Mouse (Mus musculus): ENCODE results near the gene Krtap19-9b. TPM values are rescaled to one million over a fixed set of nuclear protein-coding genes. Genes with fewer than 3 reads are reported as not detected.

Gene Krtap19-9b
- not detected for total RNA-seq (2023)

GRCm38 (mm10) chr16:88932165-88932564, at the start of gene Krtap19-9b:
TSS of gene Krtap19-9b (minus strand) at chr16:88932265.

GRCm38 (mm10) chr16:88962773-88963172, 30.7 kb upstream of the Krtap19-9b start, which contains the start of gene Krtap16-3:
TSS of gene Krtap16-3 (minus strand) at chr16:88962873.

GRCm38 (mm10) chr16:88896357-88896756, 35.7 kb downstream of the Krtap19-9b start, which contains the start of gene Krtap19-5:
TSS of gene Krtap19-5 (minus strand) at chr16:88896457.

DNA sequence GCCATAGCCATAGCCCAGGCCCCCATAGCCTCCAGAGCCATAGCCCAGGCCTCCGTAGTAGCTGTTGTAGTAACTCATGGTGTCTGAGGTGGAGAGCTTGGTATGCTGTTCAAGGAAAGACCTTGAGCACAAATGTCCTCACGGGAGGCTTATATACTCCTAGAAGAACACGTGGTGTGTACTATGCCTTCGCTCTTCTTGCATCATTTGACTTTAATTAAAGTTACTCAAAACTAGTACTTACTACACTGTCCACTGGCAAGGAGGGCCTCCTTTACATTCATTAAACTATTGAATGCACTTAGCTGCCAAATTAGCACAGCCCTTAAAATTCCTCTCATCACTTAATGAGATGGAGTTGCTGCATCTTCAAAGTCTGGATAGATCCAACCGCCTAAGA, 47.1 kb downstream of the Krtap19-9b start, which contains the start of gene Krtap19-4:
Gene Krtap19-4 (minus strand): TSS at position 101 of the 400 bp plus-strand sequence.

Other genes starting within 250 kb of the Krtap19-9b start
- not detected for gene 2310061N02Rik, start 224.3 kb downstream of the Krtap19-9b start, total RNA-seq (2023)
- not detected for gene Krtap13-1, start 203.4 kb downstream of the Krtap19-9b start, total RNA-seq (2023)
- not detected for gene Krtap13, start 180.6 kb downstream of the Krtap19-9b start, total RNA-seq (2023)
- not detected for gene 2310034C09Rik, start 173.4 kb downstream of the Krtap19-9b start, total RNA-seq (2023)
- gene 2310057N15Rik, start 158.1 kb downstream of the Krtap19-9b start, total RNA-seq (2023) = not detected
- gene Gm5965, start 154.4 kb downstream of the Krtap19-9b start, total RNA-seq (2023) = not detected
- gene Gm20741, start 120.0 kb downstream of the Krtap19-9b start, total RNA-seq (2023) = not detected
- not detected for gene Krtap15, start 112.0 kb downstream of the Krtap19-9b start, total RNA-seq (2023)
- gene Krtap14, start 106.1 kb downstream of the Krtap19-9b start, total RNA-seq (2023) = not detected
- not detected for gene Krtap19-1, start 62.9 kb downstream of the Krtap19-9b start, total RNA-seq (2023)
- gene Krtap19-2, start 58.0 kb downstream of the Krtap19-9b start, total RNA-seq (2023) = not detected
- not detected for gene Krtap19-3, start 54.2 kb downstream of the Krtap19-9b start, total RNA-seq (2023)
- gene Krtap19-4, start 47.2 kb downstream of the Krtap19-9b start, total RNA-seq (2023) = not detected
- not detected for gene Krtap19-5, start 35.8 kb downstream of the Krtap19-9b start, total RNA-seq (2023)
- not detected for gene Krtap16-3, start 30.6 kb upstream of the Krtap19-9b start, total RNA-seq (2023)
- not detected for gene Krtap22-2, start 78.5 kb upstream of the Krtap19-9b start, total RNA-seq (2023)
- not detected for gene Gm10229, start 83.0 kb upstream of the Krtap19-9b start, total RNA-seq (2023)
- gene Krtap6-1, start 99.4 kb upstream of the Krtap19-9b start, total RNA-seq (2023) = not detected
- not detected for gene Gm10228, start 109.2 kb upstream of the Krtap19-9b start, total RNA-seq (2023)
- not detected for gene Krtap6-5, start 115.6 kb upstream of the Krtap19-9b start, total RNA-seq (2023)
- gene 1110025L11Rik, start 131.7 kb upstream of the Krtap19-9b start, total RNA-seq (2023) = not detected
- gene Krtap6-3, start 151.8 kb upstream of the Krtap19-9b start, total RNA-seq (2023) = not detected
- gene Gm6358, start 208.6 kb upstream of the Krtap19-9b start, total RNA-seq (2023) = not detected
- gene Gm10061, start 218.8 kb upstream of the Krtap19-9b start, total RNA-seq (2023) = not detected
- not detected for gene Gm9789, start 225.7 kb upstream of the Krtap19-9b start, total RNA-seq (2023)
- not detected for gene Gm7735, start 237.2 kb upstream of the Krtap19-9b start, total RNA-seq (2023)
- gene 1110057P08Rik, start 242.5 kb upstream of the Krtap19-9b start, total RNA-seq (2023) = not detected

All from neutrophil, adult 83 days (primary cell).